Mouse (Mus musculus) ES-Bruce4 (cell line): ENCODE measurements around the gene Mif. TPM values are rescaled to one million over a fixed set of nuclear protein-coding genes. Genes with fewer than 3 reads are reported as not detected.

Source experiments
- H3K27ac ChIP-seq: 2 replicates; pipeline ENCODE4 v1.5.1; 2012; ENCODE audit warnings: low read length, inconsistent platforms; ENCODE audit not compliant: insufficient read depth
- H3K27me3 ChIP-seq: 2 replicates; pipeline ENCODE4 v1.6.1; 2012; ENCODE audit warnings: mild to moderate bottlenecking, low read length, inconsistent platforms; ENCODE audit not compliant: control insufficient read depth, poor library complexity, insufficient read depth, severe bottlenecking
- H3K36me3 ChIP-seq: 2 replicates; pipeline ENCODE4 v1.6.1; 2012; ENCODE audit warnings: inconsistent platforms, mild to moderate bottlenecking, low read length, moderate library complexity; ENCODE audit not compliant: control insufficient read depth, poor library complexity, insufficient read depth, severe bottlenecking
- H3K4me1 ChIP-seq: one replicate; pipeline ENCODE4 v1.8.1; 2011; ENCODE audit warnings: low read length; ENCODE audit not compliant: control insufficient read depth, insufficient read depth
- H3K4me3 ChIP-seq: 2 replicates; pipeline ENCODE4 v1.5.1; 2011; ENCODE audit warnings: low read depth, mild to moderate bottlenecking, low read length
- H3K9ac ChIP-seq: 2 replicates; pipeline ENCODE4 v1.6.1; 2012; ENCODE audit warnings: low read depth, mild to moderate bottlenecking, inconsistent platforms; ENCODE audit not compliant: poor library complexity, severe bottlenecking
- H3K9me3 ChIP-seq: replicated peaks from 2 replicates; pipeline ENCODE4 v1.6.1; 2012; ENCODE audit warnings: mild to moderate bottlenecking, low read length, inconsistent platforms; ENCODE audit not compliant: control insufficient read depth, poor library complexity, insufficient read depth, severe bottlenecking
- CTCF ChIP-seq: IDR thresholded peaks from one replicate; pipeline ENCODE4 v1.8.1; 2011; ENCODE audit warnings: low read depth, low read length
- EP300 ChIP-seq: IDR thresholded peaks from 2 replicates; pipeline ENCODE4 v1.6.1; 2011; ENCODE audit warnings: low read depth, low read length; ENCODE audit not compliant: insufficient read depth
- POLR2A ChIP-seq: IDR thresholded peaks from one replicate; pipeline ENCODE4 v1.8.1; 2011; ENCODE audit warnings: low read length; ENCODE audit not compliant: insufficient read depth
- polyA plus RNA-seq: library from polyadenylated mRNA; stranded (reverse); fragments of >200 nt; gene quantifications from 2 replicates; pipeline ENCODE4 v1.2.4, GENCODE M21; 2011; ENCODE audit warnings: low read depth; ENCODE audit not compliant: missing spikeins, insufficient read depth, insufficient read length

Mif gene
- polyA plus RNA-seq, 1 experiment: 1,651 TPM

- no peaks in the 10 kb centered on the region for H3K9me3 ChIP-seq
- peaks cover 5% of the 10 kb centered on the region for H3K4me1 ChIP-seq
- TF ChIP-seq POLR2A (peak; percentile 71), EP300 (peak; percentile 81), CTCF (no peak)
- H3K27ac ChIP-seq: peak overlapping the region; percentile 60
- no peaks in the 10 kb centered on the region for H3K36me3 ChIP-seq
- peak overlapping the region; percentile 78 for H3K4me3 ChIP-seq
- peak overlapping the region; percentile 78 for H3K9ac ChIP-seq
- no peaks in the 10 kb centered on the region for H3K27me3 ChIP-seq
Observed at GRCm38 (mm10) chr10:75835307-75835706, 24.7 kb downstream of the Mif start.

GRCm38 (mm10) chr10:75834721-75835120 is 25.3 kb downstream of the Mif start:
- Histone ChIP-seq H3K9me3 (no peaks in the 10 kb centered on the region), H3K9ac (peak overlapping the region; percentile 78), H3K27ac (peak overlapping the region; percentile 60), H3K36me3 (no peaks in the 10 kb centered on the region), H3K27me3 (no peaks in the 10 kb centered on the region), H3K4me3 (peak overlapping the region; percentile 78), H3K4me1 (peaks cover 5% of the 10 kb centered on the region)
- TF ChIP-seq EP300: no peak
- no peak for TF ChIP-seq CTCF
- no peak for TF ChIP-seq POLR2A

GRCm38 (mm10) chr10:75834250-75834649 is 25.8 kb downstream of the Mif start:
- Histone ChIP-seq H3K36me3 (no peaks in the 10 kb centered on the region), H3K27ac (no peak overlapping the region), H3K4me1 (peaks cover 5% of the 10 kb centered on the region), H3K27me3 (no peaks in the 10 kb centered on the region), H3K4me3 (peak overlapping the region; percentile 78), H3K9ac (peak overlapping the region; percentile 78), H3K9me3 (no peaks in the 10 kb centered on the region)
- no peak for TF ChIP-seq EP300
- no peak for TF ChIP-seq CTCF

GRCm38 (mm10) chr10:75833456-75834080 is 26.5 kb downstream of the Mif start:
- peak overlapping the region; percentile 78 for H3K4me3 ChIP-seq
- H3K4me1 ChIP-seq: peaks cover 2% of the 10 kb centered on the region
- no peaks in the 10 kb centered on the region for H3K27me3 ChIP-seq
- H3K36me3 ChIP-seq: no peaks in the 10 kb centered on the region
- peak overlapping the region; percentile 78 for H3K9ac ChIP-seq
- TF ChIP-seq CTCF: no peak
- TF ChIP-seq EP300: no peak
- TF ChIP-seq POLR2A: no peak
- 0 out of 2 replicates have a peak overlapping the region, but pooled peaks have one; percentile 4 for H3K27ac ChIP-seq
- H3K9me3 ChIP-seq: no peaks in the 10 kb centered on the region

GRCm38 (mm10) chr10:75832272-75832895 is 27.7 kb downstream of the Mif start:
- no peak overlapping the region for H3K9ac ChIP-seq
- H3K36me3 ChIP-seq: no peaks in the 10 kb centered on the region
- H3K4me1 ChIP-seq: no peaks in the 10 kb centered on the region
- no peaks in the 10 kb centered on the region for H3K27me3 ChIP-seq
- TF ChIP-seq POLR2A (no peak), EP300 (peak; percentile 61; the same call in 1 of the 2 replicates), CTCF (peak; percentile 100)
- no peak overlapping the region for H3K4me3 ChIP-seq
- no peaks in the 10 kb centered on the region for H3K9me3 ChIP-seq
- H3K27ac ChIP-seq: no peak overlapping the region

- Histone ChIP-seq H3K27me3 (no peaks in the 10 kb centered on the region), H3K36me3 (no peaks in the 10 kb centered on the region), H3K4me3 (no peak overlapping the region), H3K27ac (no peak overlapping the region), H3K4me1 (no peaks in the 10 kb centered on the region), H3K9me3 (no peaks in the 10 kb centered on the region), H3K9ac (no peak overlapping the region)
- TF ChIP-seq CTCF (no peak), EP300 (no peak), POLR2A (no peak)
Observed at GRCm38 (mm10) chr10:75830275-75830670, 29.8 kb downstream of the Mif start.
